Mouse (Mus musculus) CD4-positive, CD25-positive, alpha-beta regulatory T cell, adult 2 months (primary cell): ENCODE results near the gene Gm6121.
"Not testable (repeated sequence)": the region's sequence is repeated elsewhere in the genome, so short reads cannot be mapped to it uniquely, and the experiment has no call there.

Experiments
- DNase-seq: peaks from one replicate; pipeline ENCODE4 v3.0.0-alpha.2; 2012; ENCODE audit warnings: low read depth, low spot score

The Gm6121 gene

DNA sequence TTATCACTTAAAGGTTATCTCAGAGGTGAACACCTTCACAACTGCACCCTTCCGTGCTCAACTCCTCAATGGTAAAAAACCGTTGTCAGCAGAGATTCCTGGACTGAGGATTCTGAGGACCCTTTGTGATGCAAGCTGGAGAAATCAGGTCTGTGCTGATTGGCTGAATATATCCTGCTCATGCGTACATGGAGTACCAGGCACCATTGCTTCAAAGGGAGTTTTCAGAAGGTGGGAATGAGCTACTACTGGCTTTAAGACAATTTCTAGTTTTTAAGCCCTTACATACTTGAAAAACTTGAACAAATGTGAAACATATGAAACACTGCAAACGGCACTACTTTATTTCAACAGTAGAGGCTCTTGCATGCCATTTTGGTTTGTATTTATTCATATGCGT, at the start of gene Gm6121:
Gene Gm6121 (minus strand): TSS at position 101 of the 400 bp plus-strand sequence.
- not testable (repeated sequence) for DNase-seq
